Mouse (Mus musculus): ENCODE measurements around the gene Disp3. TPM values are rescaled to one million over a fixed set of nuclear protein-coding genes. Genes with fewer than 3 reads are reported as not detected.

Disp3 gene
- polyA plus RNA-seq, 1 experiment from 2014 or later = 0.03 TPM

DNA sequence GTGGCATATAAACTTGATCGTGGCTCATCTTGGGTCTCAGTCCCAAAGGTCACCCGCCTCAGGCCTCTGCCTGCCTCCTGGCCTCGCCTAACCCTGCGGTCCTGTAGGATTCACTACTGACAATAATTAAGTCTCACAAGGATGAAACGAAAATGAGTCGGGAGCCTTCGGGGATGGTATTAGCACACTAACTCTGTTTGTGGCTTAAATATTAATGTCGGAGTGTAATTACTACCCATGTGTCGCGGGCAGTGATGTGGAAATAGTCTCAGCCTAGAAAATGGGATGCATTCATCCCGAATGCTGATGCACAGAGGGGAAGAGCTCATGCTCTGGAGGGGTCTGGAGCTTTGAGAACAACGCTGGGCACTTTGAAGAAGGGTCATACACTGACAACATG is 31.6 kb upstream of the Disp3 start:
- no peak for ATAC-seq (replicated peaks; ENCODE audit: extremely low read depth, insufficient read depth, low FRiP score)
- Histone ChIP-seq H3K9ac (ENCODE audit: low read length) (no peak overlapping the region), H3K9me3 (replicated peaks; ENCODE audit: control insufficient read depth, low read length) (no peaks in the 10 kb centered on the region), H3K27ac (ENCODE audit: low read length) (no peak overlapping the region), H3K27me3 (ENCODE audit: control insufficient read depth, insufficient read depth, low read length) (peaks cover 10% of the 10 kb centered on the region; the same call in 1 of the 2 replicates), H3K4me3 (ENCODE audit: low read length) (no peak overlapping the region), H3K4me1 (ENCODE audit: control insufficient read depth, insufficient read depth, low read length) (no peaks in the 10 kb centered on the region), H3K36me3 (ENCODE audit: control insufficient read depth, insufficient read depth) (no peaks in the 10 kb centered on the region), H3K4me2 (ENCODE audit: low read depth, low read length) (no peak overlapping the region)
- 88% methylated on average over 12 of the region's 12 CpGs for WGBS

DNA sequence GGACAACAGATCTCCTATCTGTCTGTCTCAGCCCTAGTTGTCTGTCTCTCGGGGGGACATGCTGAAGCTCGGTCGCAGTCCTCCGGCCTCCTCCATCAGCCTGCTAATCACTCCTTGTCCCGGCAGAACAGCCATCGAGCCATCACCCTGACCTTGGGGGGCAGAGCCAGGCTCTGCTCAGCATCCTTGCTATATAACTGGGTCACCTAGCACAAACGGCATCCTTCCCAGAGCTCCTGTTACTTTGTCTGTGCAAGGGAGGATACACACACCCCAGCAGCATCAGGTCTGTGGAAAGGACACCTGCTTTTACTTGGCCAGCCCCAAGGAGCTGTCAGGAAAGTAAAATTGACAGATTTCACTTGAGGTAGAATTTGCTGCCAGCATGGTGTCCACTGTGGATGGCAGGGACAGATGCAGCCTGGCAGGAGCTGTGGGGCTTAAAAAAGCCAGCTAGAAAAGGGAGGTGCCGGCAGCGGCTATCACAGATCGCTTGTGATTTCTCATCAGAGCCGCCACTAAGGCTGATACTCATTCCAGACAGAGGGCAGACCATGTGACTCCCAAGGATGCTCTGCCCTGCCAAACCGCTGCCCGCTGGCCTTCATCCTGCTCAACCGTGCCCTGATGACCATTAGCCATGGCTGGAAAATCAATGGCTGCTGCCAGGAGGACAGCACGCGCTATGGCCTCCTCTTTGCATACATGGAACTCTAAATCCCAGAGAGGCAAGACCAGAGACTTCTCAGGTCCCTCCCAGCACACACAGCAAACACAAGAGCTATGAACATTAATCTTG is 27.8 kb upstream of the Disp3 start:
- no peak overlapping the region for H3K4me2 ChIP-seq (ENCODE audit: low read depth, low read length)
- ATAC-seq (replicated peaks; ENCODE audit: extremely low read depth, insufficient read depth, low FRiP score) = no peak

DNA sequence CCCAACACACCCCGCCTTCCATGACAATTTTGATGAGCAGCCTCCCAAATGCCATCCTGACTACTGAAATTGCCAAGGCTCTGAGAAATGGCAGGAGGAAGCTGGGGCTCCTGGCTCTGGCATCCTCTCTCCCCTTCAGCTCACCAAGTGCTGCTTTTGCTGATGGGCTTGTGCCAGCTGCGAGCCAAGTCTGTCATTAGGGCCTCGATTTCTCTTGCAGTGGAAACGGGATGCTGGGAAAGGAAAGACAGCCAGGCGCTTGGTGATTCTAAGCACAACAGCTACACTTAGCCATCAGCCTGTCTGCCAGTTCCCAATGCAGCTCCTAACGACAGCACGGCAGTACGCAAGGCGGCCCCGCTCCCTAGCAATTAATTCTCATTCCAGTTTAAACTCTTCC is 26.6 kb upstream of the Disp3 start:
- Histone ChIP-seq H3K4me2 (ENCODE audit: low read depth, low read length) (no peak overlapping the region), H3K9ac (ENCODE audit: low read length) (no peak overlapping the region), H3K27me3 (ENCODE audit: control insufficient read depth, insufficient read depth, low read length) (0 out of 2 replicates have a peak, but pooled peaks cover 8% of the 10 kb centered on the region), H3K27ac (ENCODE audit: low read length) (no peak overlapping the region), H3K9me3 (replicated peaks; ENCODE audit: control insufficient read depth, low read length) (no peaks in the 10 kb centered on the region), H3K4me3 (ENCODE audit: low read length) (no peak overlapping the region), H3K36me3 (ENCODE audit: control insufficient read depth, insufficient read depth) (no peaks in the 10 kb centered on the region), H3K4me1 (ENCODE audit: control insufficient read depth, insufficient read depth, low read length) (peaks cover 3% of the 10 kb centered on the region; the same call in 1 of the 2 replicates)
- ATAC-seq (replicated peaks; ENCODE audit: extremely low read depth, insufficient read depth, low FRiP score) = no peak
- 73% methylated on average over 10 of the region's 10 CpGs for WGBS

More for the DNA sequence above, 27.8 kb upstream of the Disp3 start:
- Histone ChIP-seq H3K9ac (ENCODE audit: low read length) (no peak overlapping the region), H3K27me3 (ENCODE audit: control insufficient read depth, insufficient read depth, low read length) (0 out of 2 replicates have a peak, but pooled peaks cover 8% of the 10 kb centered on the region), H3K36me3 (ENCODE audit: control insufficient read depth, insufficient read depth) (no peaks in the 10 kb centered on the region), H3K4me3 (ENCODE audit: low read length) (no peak overlapping the region), H3K27ac (ENCODE audit: low read length) (no peak overlapping the region), H3K4me1 (ENCODE audit: control insufficient read depth, insufficient read depth, low read length) (peaks cover 3% of the 10 kb centered on the region; the same call in 1 of the 2 replicates), H3K9me3 (replicated peaks; ENCODE audit: control insufficient read depth, low read length) (no peaks in the 10 kb centered on the region)
- 77% methylated on average over 16 of the region's 16 CpGs for whole genome bisulfite sequencing

DNA sequence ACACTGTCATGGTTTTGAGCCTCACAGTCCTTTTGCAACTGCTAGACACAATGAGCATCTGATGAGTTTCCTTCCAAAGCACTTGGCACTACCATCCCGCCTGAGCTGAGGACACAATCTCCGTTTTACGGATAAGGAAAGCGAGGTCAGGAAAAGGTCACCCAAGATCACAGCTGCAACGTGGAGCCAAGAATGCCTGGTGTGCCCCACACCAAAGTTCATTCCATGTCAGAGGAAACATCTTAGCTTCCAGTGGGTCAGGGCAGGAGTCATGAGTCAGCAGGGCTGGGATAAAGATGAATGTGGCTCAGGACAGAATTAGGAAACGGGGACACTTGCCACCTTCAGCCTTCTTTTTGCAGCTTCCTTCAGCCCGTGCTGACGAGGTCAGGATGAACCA is 25.8 kb upstream of the Disp3 start:
- Histone ChIP-seq H3K27me3 (ENCODE audit: control insufficient read depth, insufficient read depth, low read length) (peaks cover 12% of the 10 kb centered on the region; the same call in 1 of the 2 replicates), H3K36me3 (ENCODE audit: control insufficient read depth, insufficient read depth) (no peaks in the 10 kb centered on the region), H3K9ac (ENCODE audit: low read length) (no peak overlapping the region), H3K4me2 (ENCODE audit: low read depth, low read length) (no peak overlapping the region), H3K4me3 (ENCODE audit: low read length) (no peak overlapping the region), H3K9me3 (replicated peaks; ENCODE audit: control insufficient read depth, low read length) (no peaks in the 10 kb centered on the region), H3K4me1 (ENCODE audit: control insufficient read depth, insufficient read depth, low read length) (peaks cover 3% of the 10 kb centered on the region; the same call in 1 of the 2 replicates), H3K27ac (ENCODE audit: low read length) (no peak overlapping the region)
- 14% methylated on average over 8 of the region's 8 CpGs for WGBS
- ATAC-seq (replicated peaks; ENCODE audit: extremely low read depth, insufficient read depth, low FRiP score) = no peak

DNA sequence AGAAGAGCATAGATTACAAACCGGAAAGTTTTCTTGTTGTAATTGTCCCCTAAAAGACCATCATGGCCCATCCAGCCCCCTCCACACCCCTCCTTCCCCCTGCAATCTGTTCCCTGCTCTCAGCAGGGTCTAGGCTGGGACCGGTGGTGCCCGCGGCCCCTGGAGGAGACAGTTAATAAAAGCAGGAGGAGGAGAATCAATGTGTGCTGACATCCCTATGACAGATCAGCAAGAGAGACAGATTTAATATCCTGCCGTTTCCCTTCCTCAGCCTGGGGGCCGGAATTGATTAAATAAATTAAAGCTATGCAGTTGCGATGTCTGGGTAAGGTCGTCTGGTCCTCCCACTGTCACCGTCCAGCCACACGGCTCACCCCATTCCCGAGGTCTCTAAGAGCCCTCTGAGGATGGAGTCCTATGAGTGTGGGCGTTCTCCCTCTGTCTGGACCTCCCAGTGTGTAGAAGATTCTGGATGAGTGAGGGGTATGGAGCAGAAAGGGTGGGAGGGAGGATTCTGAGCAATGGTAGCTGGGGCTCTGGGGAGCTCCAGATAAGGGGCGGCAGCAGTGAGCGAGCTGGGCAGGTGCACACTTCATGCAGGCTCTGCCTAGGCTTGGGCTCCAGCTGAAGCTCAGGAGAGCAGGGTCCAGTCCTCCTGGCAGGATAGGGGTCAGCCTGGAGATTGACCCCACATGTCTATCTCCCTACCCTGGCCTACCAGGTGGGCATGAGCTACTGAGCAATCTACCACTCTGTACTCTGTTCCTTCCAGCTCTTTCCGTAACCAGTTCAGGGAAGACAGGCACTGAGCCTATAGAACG is 24.7 kb upstream of the Disp3 start:
- Histone ChIP-seq H3K4me2 (ENCODE audit: low read depth, low read length) (no peak overlapping the region), H3K9ac (ENCODE audit: low read length) (no peak overlapping the region), H3K27me3 (ENCODE audit: control insufficient read depth, insufficient read depth, low read length) (peaks cover 12% of the 10 kb centered on the region; the same call in 1 of the 2 replicates), H3K9me3 (replicated peaks; ENCODE audit: control insufficient read depth, low read length) (no peaks in the 10 kb centered on the region), H3K4me3 (ENCODE audit: low read length) (no peak overlapping the region), H3K36me3 (ENCODE audit: control insufficient read depth, insufficient read depth) (no peaks in the 10 kb centered on the region), H3K4me1 (ENCODE audit: control insufficient read depth, insufficient read depth, low read length) (peaks cover 3% of the 10 kb centered on the region; the same call in 1 of the 2 replicates), H3K27ac (ENCODE audit: low read length) (no peak overlapping the region)
- ATAC-seq (replicated peaks; ENCODE audit: extremely low read depth, insufficient read depth, low FRiP score) = no peak
- 70% methylated on average over 16 of the region's 16 CpGs for WGBS

DNA sequence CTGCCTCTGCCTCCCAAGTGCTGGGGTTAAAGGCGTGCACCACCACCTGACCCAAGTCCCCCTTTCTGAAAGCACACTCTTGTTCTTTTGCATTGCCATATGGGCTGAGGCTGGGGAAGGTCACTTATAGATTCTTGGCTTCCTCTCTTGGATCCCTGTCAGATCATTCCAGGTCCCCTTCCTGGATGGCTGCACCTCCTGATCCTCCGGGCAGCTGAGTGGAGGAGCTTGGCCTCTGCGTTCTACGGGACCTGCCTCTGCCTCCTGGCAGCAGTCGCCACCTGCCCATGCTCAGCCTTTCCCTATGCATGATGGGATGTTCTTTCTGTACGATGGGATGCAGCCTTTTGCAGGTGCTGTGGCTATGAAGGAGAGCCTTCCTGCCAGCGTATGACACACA is 23.1 kb upstream of the Disp3 start:
- Histone ChIP-seq H3K27ac (ENCODE audit: low read length) (no peak overlapping the region), H3K4me1 (ENCODE audit: control insufficient read depth, insufficient read depth, low read length) (peaks cover 3% of the 10 kb centered on the region; the same call in 1 of the 2 replicates), H3K36me3 (ENCODE audit: control insufficient read depth, insufficient read depth) (no peaks in the 10 kb centered on the region), H3K9me3 (replicated peaks; ENCODE audit: control insufficient read depth, low read length) (no peaks in the 10 kb centered on the region), H3K27me3 (ENCODE audit: control insufficient read depth, insufficient read depth, low read length) (peaks cover 10% of the 10 kb centered on the region; the same call in 1 of the 2 replicates), H3K9ac (ENCODE audit: low read length) (no peak overlapping the region), H3K4me3 (ENCODE audit: low read length) (no peak overlapping the region), H3K4me2 (ENCODE audit: low read depth, low read length) (no peak overlapping the region)
- 78% methylated on average over 7 of the region's 7 CpGs for WGBS
- no peak for ATAC-seq (replicated peaks; ENCODE audit: extremely low read depth, insufficient read depth, low FRiP score)

DNA sequence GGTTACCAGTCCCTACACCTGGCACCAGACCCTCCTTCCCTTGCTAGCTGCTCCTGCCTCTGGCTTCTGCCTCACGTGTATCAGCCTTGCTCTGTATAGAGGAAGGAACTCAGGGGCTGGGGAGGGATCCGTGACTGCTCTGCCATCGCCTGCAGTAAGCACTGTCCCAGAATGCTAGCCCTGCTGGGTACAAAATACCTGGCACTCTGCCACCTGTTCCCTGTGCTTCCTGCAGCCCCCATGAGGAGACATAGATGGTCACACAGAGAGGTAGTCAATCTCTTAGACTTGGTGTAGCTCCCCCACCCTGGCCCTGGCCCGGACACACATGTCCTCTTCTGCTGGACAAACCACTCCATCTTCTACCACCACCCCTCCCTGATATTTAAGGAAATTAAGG is 22.4 kb upstream of the Disp3 start:
- no peaks in the 10 kb centered on the region for H3K36me3 ChIP-seq (ENCODE audit: control insufficient read depth, insufficient read depth)
- H3K27me3 ChIP-seq (ENCODE audit: control insufficient read depth, insufficient read depth, low read length) = peaks cover 8% of the 10 kb centered on the region; the same call in 1 of the 2 replicates
- H3K9me3 ChIP-seq (replicated peaks; ENCODE audit: control insufficient read depth, low read length) = no peaks in the 10 kb centered on the region
- no peak for ATAC-seq (replicated peaks; ENCODE audit: extremely low read depth, insufficient read depth, low FRiP score)
- H3K4me2 ChIP-seq (ENCODE audit: low read depth, low read length) = no peak overlapping the region
- no peak overlapping the region for H3K4me3 ChIP-seq (ENCODE audit: low read length)
- WGBS = 54% methylated on average over 4 of the region's 4 CpGs
- H3K9ac ChIP-seq (ENCODE audit: low read length) = no peak overlapping the region
- peaks cover 3% of the 10 kb centered on the region; the same call in 1 of the 2 replicates for H3K4me1 ChIP-seq (ENCODE audit: control insufficient read depth, insufficient read depth, low read length)
- H3K27ac ChIP-seq (ENCODE audit: low read length) = no peak overlapping the region

DNA sequence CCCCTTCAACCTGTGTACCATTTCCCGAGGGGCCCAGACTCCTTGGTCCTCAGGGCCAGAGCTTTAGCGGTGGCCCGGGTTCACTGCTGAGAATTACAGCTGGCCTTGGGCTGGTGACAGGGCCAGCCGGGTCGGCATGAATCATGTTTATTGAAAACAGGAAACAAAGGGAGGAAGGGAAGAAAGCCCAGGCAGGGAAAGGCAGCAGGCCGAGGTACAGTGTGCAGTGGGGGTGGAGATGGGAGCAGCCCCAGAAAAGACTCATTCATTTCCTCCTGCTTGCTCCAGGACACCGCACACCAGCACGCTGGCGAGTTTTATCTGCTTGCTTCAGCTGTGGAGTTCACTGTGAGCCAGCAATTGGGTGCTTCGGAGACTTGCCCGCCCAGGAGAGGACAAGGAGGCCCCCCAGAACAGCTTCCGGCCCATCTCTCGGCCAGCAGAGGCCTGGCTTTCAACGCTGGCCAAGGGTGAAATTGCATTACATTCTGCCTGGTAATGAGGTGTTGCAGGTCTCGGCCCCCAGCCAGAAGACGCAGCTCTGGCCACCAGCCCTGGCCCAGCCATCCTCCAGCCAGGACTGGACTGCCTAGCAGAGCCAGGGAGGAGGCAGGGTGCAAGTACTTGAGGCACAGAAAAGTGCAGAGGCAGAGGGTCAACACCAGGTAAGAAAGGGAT is 18.8 kb upstream of the Disp3 start:
- WGBS = 35% methylated on average over 16 of the region's 16 CpGs
- Histone ChIP-seq H3K9me3 (replicated peaks; ENCODE audit: control insufficient read depth, low read length) (no peaks in the 10 kb centered on the region), H3K27me3 (ENCODE audit: control insufficient read depth, insufficient read depth, low read length) (peaks cover 4% of the 10 kb centered on the region; the same call in 1 of the 2 replicates), H3K9ac (ENCODE audit: low read length) (no peak overlapping the region), H3K27ac (ENCODE audit: low read length) (no peak overlapping the region), H3K4me1 (ENCODE audit: control insufficient read depth, insufficient read depth, low read length) (no peaks in the 10 kb centered on the region), H3K36me3 (ENCODE audit: control insufficient read depth, insufficient read depth) (no peaks in the 10 kb centered on the region), H3K4me2 (ENCODE audit: low read depth, low read length) (no peak overlapping the region), H3K4me3 (ENCODE audit: low read length) (no peak overlapping the region)
- ATAC-seq (replicated peaks; ENCODE audit: extremely low read depth, insufficient read depth, low FRiP score) = no peak
